Mouse (Mus musculus) brain, adult 2 months (tissue): ENCODE results near the gene 1700092M07Rik.
"Not testable (repeated sequence)": the region's sequence is repeated elsewhere in the genome, so short reads cannot be mapped to it uniquely, and the experiment has no call there.

Source experiments
- DNase-seq: peaks from one replicate; pipeline ENCODE4 v3.0.0; 2011; ENCODE audit warnings: low read depth, low spot score

Gene 1700092M07Rik

GRCm38 (mm10) chr19:8716767-8717475 is 23.6 kb upstream of the 1700092M07Rik start:
- DNase-seq: no peak

- peak; percentile 78 for DNase-seq
Observed at GRCm38 (mm10) chr19:8718357-8718756, 22.2 kb upstream of the 1700092M07Rik start.

GRCm38 (mm10) chr19:8719037-8719436 is 21.5 kb upstream of the 1700092M07Rik start:
- DNase-seq: not testable (repeated sequence)

- no peak for DNase-seq
Observed at GRCm38 (mm10) chr19:8721378-8721777, 19.1 kb upstream of the 1700092M07Rik start.

GRCm38 (mm10) chr19:8722021-8722420 is 18.5 kb upstream of the 1700092M07Rik start:
- no peak for DNase-seq

- no peak for DNase-seq
Observed at GRCm38 (mm10) chr19:8722559-8722906, 18.0 kb upstream of the 1700092M07Rik start.

GRCm38 (mm10) chr19:8722907-8723573 is 17.5 kb upstream of the 1700092M07Rik start, which contains the start of gene Slc3a2:
Slc3a2 (minus strand) TSS chr19:8723369.
- DNase-seq: peak; percentile 100

- DNase-seq: no peak
Observed at GRCm38 (mm10) chr19:8723574-8724346, 16.8 kb upstream of the 1700092M07Rik start.

GRCm38 (mm10) chr19:8724392-8724791 is 16.1 kb upstream of the 1700092M07Rik start:
- DNase-seq: no peak

- DNase-seq: no peak
Observed at GRCm38 (mm10) chr19:8725081-8725613, 15.4 kb upstream of the 1700092M07Rik start.

GRCm38 (mm10) chr19:8726609-8727390 is 13.7 kb upstream of the 1700092M07Rik start:
- no peak for DNase-seq

- DNase-seq: no peak
Observed at GRCm38 (mm10) chr19:8727495-8728114, 12.9 kb upstream of the 1700092M07Rik start.

GRCm38 (mm10) chr19:8728335-8729099 is 12.0 kb upstream of the 1700092M07Rik start:
- DNase-seq: not testable (repeated sequence)

GRCm38 (mm10) chr19:8734334-8734733 is 6.2 kb upstream of the 1700092M07Rik start:
- no peak for DNase-seq

GRCm38 (mm10) chr19:8735389-8736159 is 4.9 kb upstream of the 1700092M07Rik start, which contains the start of gene Wdr74:
Wdr74 (plus strand) TSS chr19:8735827.
- peak; percentile 96 for DNase-seq

- no peak for DNase-seq
Observed at GRCm38 (mm10) chr19:8736160-8736467, 4.4 kb upstream of the 1700092M07Rik start.

GRCm38 (mm10) chr19:8738911-8739310 is 1.6 kb upstream of the 1700092M07Rik start:
- DNase-seq: no peak

GRCm38 (mm10) chr19:8739646-8740045 is 872 bp upstream of the 1700092M07Rik start:
- no peak for DNase-seq

- peak; percentile 99 for DNase-seq
Observed at GRCm38 (mm10) chr19:8741243-8741869, 838 bp downstream of the 1700092M07Rik start, which contains the start of gene Stx5a. Stx5a (plus strand) TSS chr19:8741413.
